Comparison of ENCODE assay signal across 9 mouse cellular contexts in genomic region chr3:51326664-51327428, GRCm38 (mm10). TPM values are rescaled to one million over a fixed set of nuclear protein-coding genes. Genes with fewer than 3 reads are reported as not detected.
DNase-seq lines count a peak whose midpoint lies in the region; ATAC-seq and TF ChIP-seq lines count a peak whose summit lies in the region.
"Had no signal": no experiment of that assay in that cellular context is flagged by ENCODE, and none has a peak within 500 bp of the region (broad histone marks: within the 10 kb centered on the region; RNA-seq: fewer than 3 reads in every experiment).

No protein-coding gene starts in this region.

- no peak overlapping the region for H3K9ac ChIP-seq in intestine, embryonic 16.5 days (ENCODE audit: low read depth, low read length)
- H3K9ac ChIP-seq: neural tube, embryonic 12.5 days had no signal

- WGBS in intestine, embryonic 16.5 days: 55% methylated on average over 3 of the region's 3 CpGs

- peak overlapping the region; percentile 65 for H3K27ac ChIP-seq in gastrocnemius, adult 2 months
- H3K27ac ChIP-seq in intestine, embryonic 16.5 days (ENCODE audit: low read length): peak overlapping the region; percentile 26; the same call in 1 of the 2 replicates
- H3K27ac ChIP-seq: neural tube, embryonic 12.5 days had no signal

- H3K9me3 ChIP-seq in intestine, embryonic 16.5 days (ENCODE audit: control insufficient read depth, low read length): no peaks in the 10 kb centered on the region

- ATAC-seq in intestine, embryonic 16.5 days: peak; percentile 86

- peak; percentile 48 for DNase-seq in gastrocnemius, adult 2 months
- no peak for DNase-seq in gastrocnemius, postnatal 4 days (ENCODE audit: low spot score in 2 of 2)
- DNase-seq in 3T3-L1 (ENCODE audit: low read depth, low spot score): peak; percentile 69
- peak; percentile 81 for DNase-seq in fibroblast of lung, adult 2 months (ENCODE audit: low read depth)
- peak; percentile 40 for DNase-seq in lung, postnatal 14 days
- DNase-seq in spleen, postnatal 10 days (ENCODE audit: low spot score in 2 of 2): no peak
- no peak for DNase-seq in thymus, postnatal 36 days

- H3K36me3 ChIP-seq in intestine, embryonic 16.5 days (ENCODE audit: control insufficient read depth, insufficient read depth, low read length): 0 out of 2 replicates have a peak, but pooled peaks cover 3% of the 10 kb centered on the region

- no peak overlapping the region; the same call in 1 of the 2 replicates for H3K4me3 ChIP-seq in gastrocnemius, adult 2 months
- H3K4me3 ChIP-seq in intestine, embryonic 16.5 days (ENCODE audit: low read length): no peak overlapping the region
- H3K4me3 ChIP-seq: neural tube, embryonic 12.5 days had no signal

- no peaks in the 10 kb centered on the region for H3K27me3 ChIP-seq in intestine, embryonic 16.5 days (replicated peaks; ENCODE audit: control insufficient read depth, insufficient read depth, low read length)
- H3K27me3 ChIP-seq: neural tube, embryonic 12.5 days had no signal

- no peaks in the 10 kb centered on the region for H3K4me1 ChIP-seq in intestine, embryonic 16.5 days (ENCODE audit: control insufficient read depth, insufficient read depth, low read length)
- H3K4me1 ChIP-seq: neural tube, embryonic 12.5 days had no signal

- TF ChIP-seq CTCF in gastrocnemius, adult 2 months (IDR thresholded peaks at IDR 0.05): no peak

- intact Hi-C loops in gastrocnemius, adult 2 months (cut with DNase I): no loop called here

- H3K4me2 ChIP-seq in intestine, embryonic 16.5 days (ENCODE audit: low read depth, low read length): no peak overlapping the region
- H3K4me2 ChIP-seq: neural tube, embryonic 12.5 days had no signal

RNA-seq across cellular contexts. Expression of gene Elf2, which starts 13.6 kb away (rescaled TPM):
- 10 to 100 TPM; 50.7 to 53.2 TPM for total RNA-seq in gastrocnemius, adult 2 months (2021)
- total RNA-seq in gastrocnemius, postnatal 4 days (2021): 10 to 100 TPM; 63.4 to 77.1 TPM
- 43.4 and 53.5 TPM in 2 replicates for polyA plus RNA-seq in intestine, embryonic 16.5 days (2015; fragmentation: Nextera tagmentation; extraction: Ambion mirVana)

Comparison
In these comparisons a context has a peak if more than half of its experiments do, and no peak if none do; other contexts are left out.
1. DNase-seq: peak in gastrocnemius, adult 2 months (single experiment), 3T3-L1 (single experiment), fibroblast of lung, adult 2 months (single experiment) and lung, postnatal 14 days (single experiment); none in gastrocnemius, postnatal 4 days (0 of 2), spleen, postnatal 10 days (0 of 2) and thymus, postnatal 36 days (0 of 2).